Mouse (Mus musculus) kidney, postnatal 14 days (tissue): ENCODE results near the gene Ube2v1.

Experiments
- DNase-seq: peaks from one replicate; pipeline ENCODE4 v3.0.0; 2022; ENCODE audit warnings: mixed read lengths

The Ube2v1 gene

GRCm38 (mm10) chr2:167631591-167632448 lies at the start of gene Ube2v1:
TSS of gene Ube2v1 (minus strand) at chr2:167632095.
- DNase-seq, result peak; percentile 98

GRCm38 (mm10) chr2:167680657-167681056 lies 48.8 kb upstream of the Ube2v1 start:
- peak; percentile 65 for DNase-seq

GRCm38 (mm10) chr2:167679902-167680430 lies 48.1 kb upstream of the Ube2v1 start:
- peak; percentile 86 for DNase-seq

GRCm38 (mm10) chr2:167678600-167678999 lies 46.7 kb upstream of the Ube2v1 start:
- DNase-seq, result no peak

- DNase-seq, result peak; percentile 68
Measured at GRCm38 (mm10) chr2:167675120-167675909, 43.4 kb upstream of the Ube2v1 start.

- peak; percentile 67 for DNase-seq
Measured at GRCm38 (mm10) chr2:167672212-167672685, 40.4 kb upstream of the Ube2v1 start.

GRCm38 (mm10) chr2:167671101-167671633 lies 39.3 kb upstream of the Ube2v1 start:
- DNase-seq, result peak; percentile 80

- no peak for DNase-seq
Measured at GRCm38 (mm10) chr2:167669398-167669797, 37.5 kb upstream of the Ube2v1 start.

- DNase-seq, result peak; percentile 73
Measured at GRCm38 (mm10) chr2:167668426-167668825, 36.5 kb upstream of the Ube2v1 start.

GRCm38 (mm10) chr2:167665972-167666713 lies 34.2 kb upstream of the Ube2v1 start:
- peak; percentile 81 for DNase-seq

- no peak for DNase-seq
Measured at GRCm38 (mm10) chr2:167662713-167663112, 30.8 kb upstream of the Ube2v1 start.

- DNase-seq, result peak; percentile 98
Measured at GRCm38 (mm10) chr2:167661270-167662203, 29.6 kb upstream of the Ube2v1 start, which contains the start of gene Gm20431. TSS of gene Gm20431 (minus strand) at chr2:167661496.

GRCm38 (mm10) chr2:167660611-167660971 lies 28.7 kb upstream of the Ube2v1 start:
- DNase-seq, result no peak

GRCm38 (mm10) chr2:167659847-167660610 lies 28.1 kb upstream of the Ube2v1 start:
- peak; percentile 88 for DNase-seq

- DNase-seq, result no peak
Measured at GRCm38 (mm10) chr2:167659177-167659846, 27.4 kb upstream of the Ube2v1 start.

- DNase-seq, result no peak
Measured at GRCm38 (mm10) chr2:167658712-167659111, 26.8 kb upstream of the Ube2v1 start.

- DNase-seq, result no peak
Measured at GRCm38 (mm10) chr2:167657973-167658372, 26.1 kb upstream of the Ube2v1 start.

- DNase-seq, result no peak
Measured at GRCm38 (mm10) chr2:167656629-167657478, 25.0 kb upstream of the Ube2v1 start.
